Mouse (Mus musculus): Measurements from ENCODE around the gene Rpl12.
A peak's percentile ranks its signal among the peaks of the same experiment; 100 is the strongest.

The Rpl12 gene

DNA sequence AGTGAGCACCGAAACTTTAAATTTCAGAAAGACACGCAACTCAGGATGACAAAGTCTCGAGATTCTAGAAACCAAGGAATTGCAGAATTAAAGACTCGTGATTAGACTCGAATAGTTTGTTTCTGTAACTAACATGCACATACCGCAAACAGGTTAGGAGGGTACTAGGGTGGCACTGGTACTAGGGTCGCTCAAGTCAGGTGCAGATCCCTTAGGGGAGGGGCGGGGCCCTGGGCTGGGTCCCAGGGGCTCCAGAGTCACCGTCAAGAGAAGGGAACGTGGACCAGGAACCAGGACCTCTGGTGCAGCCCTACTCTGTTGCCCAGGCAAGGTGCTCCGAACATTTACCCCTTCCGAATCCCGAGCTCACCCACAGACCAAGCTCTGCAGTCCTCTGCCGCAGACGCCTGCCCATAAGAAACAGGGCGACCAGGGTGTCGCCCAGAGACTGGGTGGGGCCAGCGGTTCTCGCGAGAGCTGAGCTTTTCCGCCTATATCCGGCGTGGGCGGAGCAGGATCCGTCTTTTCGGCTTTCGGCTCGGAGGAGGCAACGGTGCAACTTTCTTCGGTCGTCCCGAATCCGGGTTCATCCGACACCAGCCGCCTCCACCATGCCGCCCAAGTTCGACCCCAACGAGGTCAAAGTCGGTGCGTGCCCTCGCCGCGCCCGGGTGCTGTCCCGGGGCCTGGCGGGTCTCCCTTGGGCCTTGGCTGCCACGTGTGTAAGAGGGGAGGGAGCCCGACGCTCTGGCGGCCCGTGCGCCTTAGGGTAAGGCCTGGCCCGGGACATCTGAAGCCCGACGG is at the start of gene Rpl12, which contains the start of gene Lrsam1:
Gene Rpl12 (plus strand): TSS at position 368 of the 804 bp plus-strand sequence.
Gene Lrsam1 (minus strand): TSS at position 423 of the 804 bp plus-strand sequence.
- DNase-seq (ENCODE audit: low spot score), result peak; percentile 89

- no peak for DNase-seq (ENCODE audit: low spot score)
Observed at GRCm38 (mm10) chr2:32911639-32912182, 49.6 kb upstream of the Rpl12 start.

DNA sequence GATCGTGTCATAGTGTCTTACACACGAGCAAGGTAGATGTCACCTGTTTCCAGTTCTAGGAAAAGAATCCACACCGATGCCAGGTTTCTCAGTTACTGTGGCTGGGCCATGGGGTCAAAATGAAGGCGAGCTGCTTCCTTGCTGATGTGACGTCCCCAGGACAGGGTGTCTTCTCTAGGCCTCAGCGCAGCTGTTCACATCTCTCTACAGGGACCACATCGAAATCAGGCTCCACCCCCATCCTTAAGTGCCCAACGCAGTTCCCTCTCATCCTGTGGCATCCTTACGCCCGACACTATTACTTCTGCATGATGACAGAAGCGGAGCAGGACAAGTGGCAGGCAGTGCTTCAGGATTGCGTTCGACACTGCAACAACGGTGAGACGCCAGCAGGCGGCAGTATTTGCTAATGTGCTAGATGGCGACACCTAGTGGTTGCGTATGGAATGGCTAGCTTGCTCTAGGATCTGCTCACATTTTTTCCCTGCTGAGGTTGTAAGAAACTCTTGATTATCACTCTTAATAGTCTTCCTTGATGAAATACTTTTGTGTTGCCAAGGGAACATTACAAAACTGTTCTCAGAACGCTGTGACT is 49.1 kb upstream of the Rpl12 start:
- DNase-seq (ENCODE audit: low spot score), result peak; percentile 70

GRCm38 (mm10) chr2:32914362-32914761 is 47.0 kb upstream of the Rpl12 start:
- no peak for DNase-seq (ENCODE audit: low spot score)

DNA sequence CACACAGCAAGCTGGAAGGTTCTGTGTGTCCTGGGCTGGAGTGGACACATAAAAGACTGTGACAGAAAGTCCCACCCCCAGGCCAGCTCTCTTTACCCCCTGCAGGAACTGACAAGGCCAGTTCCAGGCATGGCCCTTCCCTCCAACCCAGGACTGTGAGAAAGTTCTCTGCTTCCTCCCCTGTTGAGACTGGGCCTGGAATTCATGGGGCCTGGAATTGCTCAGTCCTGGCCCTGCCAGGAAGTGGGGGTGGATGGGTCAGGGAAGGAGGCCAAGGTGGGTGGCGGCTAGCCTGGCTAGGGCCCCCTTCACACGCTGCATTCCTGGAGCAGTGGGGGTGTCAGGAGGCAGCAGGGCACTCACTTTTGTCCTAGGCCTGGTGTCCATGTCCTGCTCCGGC is 46.5 kb upstream of the Rpl12 start:
- DNase-seq (ENCODE audit: low spot score), result no peak

DNA sequence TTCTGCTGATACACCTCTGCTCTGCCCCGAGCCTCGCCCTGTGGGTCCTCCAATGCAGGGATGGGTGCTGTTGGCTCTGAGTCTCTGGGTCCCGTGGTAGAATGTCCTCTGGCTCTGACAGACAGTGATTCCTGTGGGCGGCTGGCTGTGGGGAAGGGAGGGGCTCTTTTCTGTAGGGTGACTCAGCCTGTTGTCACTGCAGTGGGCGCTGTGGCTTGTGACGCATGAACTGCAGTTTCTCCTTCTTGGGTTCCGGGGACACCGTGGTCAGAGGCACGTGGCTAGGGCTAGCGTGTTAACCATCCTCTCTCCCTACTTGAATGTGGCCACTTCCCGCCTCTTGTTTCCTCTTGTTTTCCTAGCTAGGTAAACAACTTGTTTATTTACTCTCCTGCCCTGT is 43.8 kb upstream of the Rpl12 start:
- DNase-seq (ENCODE audit: low spot score), result peak; percentile 76

DNA sequence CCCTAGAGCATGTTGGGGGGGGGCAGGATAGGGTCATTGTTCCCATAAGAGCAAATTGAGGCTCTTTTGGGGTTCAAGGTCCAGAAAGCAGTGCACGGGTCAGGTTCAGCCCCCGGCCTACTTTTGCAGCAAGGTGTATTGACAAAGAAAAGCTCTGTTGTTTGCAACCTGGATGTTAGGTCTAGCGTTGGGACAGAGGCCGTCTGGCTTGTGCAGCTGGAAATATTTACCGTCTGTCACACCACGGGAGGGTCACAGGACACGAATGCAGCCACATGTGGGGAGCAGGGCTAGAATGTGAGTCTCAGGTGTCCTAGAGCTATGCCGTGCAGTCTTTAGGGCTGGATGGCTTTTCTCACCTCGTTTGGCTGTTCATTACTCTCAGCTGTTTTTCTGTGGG is 43.0 kb upstream of the Rpl12 start:
- no peak for DNase-seq (ENCODE audit: low spot score)

DNA sequence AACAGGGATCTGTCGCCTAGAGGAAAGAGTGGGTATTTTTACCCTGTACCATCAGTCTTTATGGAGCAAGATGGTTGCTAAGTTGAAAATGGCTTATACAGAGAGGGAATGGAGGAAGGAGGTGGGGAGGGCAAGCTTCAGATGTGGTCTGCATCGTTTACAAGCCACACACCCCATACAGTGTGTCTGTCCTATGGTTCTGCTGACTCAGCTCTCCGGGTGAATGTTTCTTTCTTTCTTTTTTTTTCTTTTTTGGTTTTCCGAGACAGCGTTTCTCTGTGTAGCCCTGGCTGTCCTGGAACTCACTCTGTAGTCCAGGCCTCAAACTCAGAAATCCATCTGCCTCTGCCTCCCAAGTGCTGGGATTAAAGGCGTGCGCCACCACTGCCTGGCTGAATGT is 40.1 kb upstream of the Rpl12 start:
- no peak for DNase-seq (ENCODE audit: low spot score)

DNA sequence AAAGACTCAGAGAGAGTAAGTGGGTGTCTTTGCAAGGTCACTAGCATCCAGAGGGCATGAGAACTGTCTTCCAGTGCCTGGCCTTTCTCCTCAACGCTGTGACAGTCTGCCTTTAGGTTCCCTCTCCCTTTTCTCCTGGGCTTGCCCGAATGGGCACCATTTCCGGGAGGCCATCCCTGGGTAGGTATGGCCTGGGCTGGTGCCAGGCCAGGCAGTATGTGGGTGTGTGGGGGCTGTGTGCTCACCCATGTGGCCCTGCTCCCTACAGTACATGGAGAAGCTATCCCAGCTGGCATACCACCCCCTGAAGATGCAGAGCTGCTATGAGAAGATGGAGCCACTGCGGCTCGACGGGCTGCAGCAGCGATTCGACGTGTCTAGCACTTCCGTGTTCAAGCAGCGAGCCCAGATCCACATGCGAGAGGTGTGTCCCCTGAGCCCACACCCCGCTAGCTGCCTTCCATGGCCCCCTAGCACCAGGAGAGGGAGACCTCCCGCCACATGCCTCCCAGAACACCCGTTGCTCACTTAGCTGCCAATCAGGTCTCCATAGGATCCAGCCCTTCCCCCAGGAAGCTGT is 39.5 kb upstream of the Rpl12 start:
- DNase-seq (ENCODE audit: low spot score), result no peak

DNA sequence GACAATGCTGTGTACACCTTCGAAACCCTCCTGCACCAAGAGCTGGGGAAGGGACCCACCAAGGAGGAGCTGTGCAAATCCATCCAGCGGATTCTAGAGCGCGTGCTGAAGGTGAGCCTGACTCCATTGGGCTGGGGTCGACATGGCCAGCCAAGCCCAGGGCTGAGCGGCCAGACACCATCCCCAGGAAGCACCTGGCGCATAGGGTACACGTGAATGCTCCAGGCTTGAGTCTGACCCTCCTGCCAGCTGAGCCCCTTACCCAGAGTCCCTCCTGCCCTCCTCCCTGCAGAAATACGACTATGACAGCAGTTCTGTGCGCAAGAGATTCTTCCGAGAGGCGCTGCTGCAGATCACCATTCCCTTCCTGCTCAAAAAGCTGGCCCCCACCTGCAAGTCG is 38.8 kb upstream of the Rpl12 start:
- DNase-seq (ENCODE audit: low spot score), result no peak

GRCm38 (mm10) chr2:32923551-32924250 is 37.7 kb upstream of the Rpl12 start:
- DNase-seq (ENCODE audit: low spot score), result no peak

DNA sequence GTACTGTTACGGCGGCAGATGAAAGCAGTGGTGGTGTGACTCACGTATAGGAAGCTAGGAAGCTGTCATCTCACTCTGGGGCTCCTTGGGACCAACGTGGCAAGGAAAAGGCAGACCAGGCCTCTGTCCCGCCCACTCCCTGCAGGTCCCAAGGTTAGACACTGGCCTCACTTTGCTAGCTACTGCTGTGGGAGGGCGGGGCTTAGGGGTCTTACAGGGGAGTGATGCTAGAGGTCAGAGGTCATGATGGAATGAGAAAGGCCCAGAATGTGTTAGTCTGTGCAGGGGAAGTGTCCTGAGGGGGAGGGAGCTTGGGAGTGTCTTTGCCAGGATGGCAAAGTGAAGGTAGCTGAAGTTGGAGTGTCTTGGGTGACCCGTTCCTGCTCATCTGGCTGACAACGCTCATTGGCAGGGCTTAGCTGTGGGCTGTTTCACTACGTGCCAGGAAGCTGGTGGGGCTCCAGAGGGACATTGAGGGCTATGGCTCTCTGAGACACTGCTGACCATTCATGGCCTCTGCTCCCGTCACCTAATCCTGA is 37.0 kb upstream of the Rpl12 start:
- no peak for DNase-seq (ENCODE audit: low spot score)

DNA sequence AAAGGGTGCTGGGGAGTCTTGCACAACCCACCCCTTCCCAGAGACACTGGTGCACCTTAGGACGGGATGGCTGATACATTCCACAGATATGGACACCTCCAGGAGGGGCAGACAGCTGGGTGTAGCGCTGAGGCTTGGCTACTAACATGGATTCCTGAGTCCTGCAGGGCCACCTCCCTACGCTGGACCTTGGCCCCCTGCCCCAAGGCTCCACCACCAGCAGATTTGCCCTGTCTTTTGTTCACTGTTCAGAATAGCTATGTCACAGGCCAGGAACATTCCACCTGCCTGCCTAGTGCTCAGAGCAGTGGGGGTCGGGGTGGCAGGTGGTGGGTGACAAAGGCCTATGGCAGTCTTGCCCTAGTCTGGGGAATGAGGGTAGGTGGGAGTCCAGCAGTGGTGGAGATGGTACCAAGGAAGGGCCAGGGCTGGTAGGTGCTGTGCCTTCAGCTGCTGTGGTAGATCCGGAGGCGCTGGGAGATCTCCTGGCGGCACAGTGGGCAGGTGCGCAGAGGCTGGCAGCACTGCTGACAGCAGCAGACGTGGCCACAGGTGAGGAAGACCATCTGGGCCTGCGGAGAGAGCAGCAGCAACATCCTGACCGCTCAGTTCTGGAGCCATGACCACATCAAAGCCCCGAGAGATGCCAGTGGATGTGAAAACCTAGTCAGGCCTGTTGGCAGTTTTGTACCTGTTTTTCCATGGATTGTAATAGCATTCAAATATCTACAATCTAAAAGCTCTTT is 34.9 kb upstream of the Rpl12 start:
- DNase-seq (ENCODE audit: low spot score), result no peak

- no peak for DNase-seq (ENCODE audit: low spot score)
Observed at GRCm38 (mm10) chr2:32927624-32928234, 33.6 kb upstream of the Rpl12 start.

DNA sequence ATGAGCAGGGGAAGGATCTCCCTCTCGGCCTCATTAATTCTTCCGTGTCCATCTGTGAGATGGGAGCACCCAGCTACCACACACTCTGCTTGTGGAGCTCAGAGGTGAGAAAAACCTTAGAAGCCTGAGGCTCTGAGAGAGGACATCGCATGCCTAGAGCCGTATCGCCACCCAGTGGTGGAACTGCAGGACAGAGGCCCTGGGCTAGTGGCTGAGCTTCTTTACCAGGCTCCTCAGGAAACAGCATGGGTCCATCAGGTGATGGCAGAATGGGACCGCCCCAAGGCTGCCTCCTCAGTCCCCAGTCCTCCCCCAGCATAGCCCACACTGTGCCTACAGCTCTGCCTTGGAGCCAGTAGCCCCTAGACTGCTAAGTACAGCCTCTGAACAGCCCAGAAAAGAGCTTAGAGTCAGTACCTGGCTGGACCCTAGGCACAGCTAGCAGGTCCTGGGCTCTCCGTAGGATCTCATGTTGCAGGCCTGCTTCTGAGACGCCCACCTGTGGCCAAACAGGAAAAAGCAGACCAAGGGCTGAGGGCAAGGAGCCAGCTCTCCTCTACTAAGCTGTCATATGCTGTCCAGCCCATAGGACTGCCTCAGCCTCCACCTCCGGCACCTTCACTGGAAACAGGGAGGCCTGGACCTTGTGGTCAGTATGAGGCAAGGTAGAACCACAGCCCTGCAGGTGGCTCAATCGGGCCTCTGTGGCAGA is 33.0 kb upstream of the Rpl12 start:
- DNase-seq (ENCODE audit: low spot score), result peak; percentile 62

GRCm38 (mm10) chr2:32928947-32929829 is 32.2 kb upstream of the Rpl12 start:
- DNase-seq (ENCODE audit: low spot score), result no peak

DNA sequence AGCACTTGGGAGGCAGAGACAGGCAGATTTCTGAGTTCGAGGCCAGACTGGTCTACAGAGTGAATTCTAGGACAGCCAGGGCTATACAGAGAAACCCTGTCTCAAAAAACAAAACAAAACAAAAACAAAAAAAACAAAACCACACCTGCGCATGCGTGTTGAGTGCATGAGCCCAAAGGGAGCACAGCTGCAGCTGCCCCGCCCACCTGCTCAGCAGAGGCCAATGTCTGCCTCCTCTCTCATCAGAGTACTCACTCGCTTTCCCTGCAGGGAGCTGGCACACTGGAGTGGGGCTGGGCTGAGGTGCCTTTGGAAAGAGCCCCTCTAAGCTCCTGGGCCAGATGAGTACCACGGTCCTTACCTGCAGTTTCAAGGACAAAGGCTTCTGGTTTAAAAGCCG is 29.6 kb upstream of the Rpl12 start:
- no peak for DNase-seq (ENCODE audit: low spot score)

DNA sequence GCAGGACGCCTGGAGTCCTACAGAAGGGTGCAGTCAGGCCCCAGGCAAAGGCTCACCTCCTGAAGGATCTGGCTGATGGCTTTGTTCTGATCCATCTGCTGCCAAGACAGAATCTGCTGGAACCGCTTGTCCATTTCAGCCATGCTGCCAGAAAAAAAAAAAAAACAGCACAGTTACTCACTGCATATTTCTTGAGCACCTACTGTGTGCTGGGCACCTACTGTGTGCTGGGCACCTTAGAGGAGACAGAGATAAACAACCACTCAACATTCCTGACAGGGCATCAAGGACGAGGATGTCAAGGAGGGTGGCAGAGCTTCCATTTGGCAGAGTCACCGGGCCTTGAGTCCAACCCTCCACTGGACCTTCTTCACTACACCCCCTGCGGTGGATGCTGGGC is 22.6 kb upstream of the Rpl12 start:
- DNase-seq (ENCODE audit: low spot score), result no peak

DNA sequence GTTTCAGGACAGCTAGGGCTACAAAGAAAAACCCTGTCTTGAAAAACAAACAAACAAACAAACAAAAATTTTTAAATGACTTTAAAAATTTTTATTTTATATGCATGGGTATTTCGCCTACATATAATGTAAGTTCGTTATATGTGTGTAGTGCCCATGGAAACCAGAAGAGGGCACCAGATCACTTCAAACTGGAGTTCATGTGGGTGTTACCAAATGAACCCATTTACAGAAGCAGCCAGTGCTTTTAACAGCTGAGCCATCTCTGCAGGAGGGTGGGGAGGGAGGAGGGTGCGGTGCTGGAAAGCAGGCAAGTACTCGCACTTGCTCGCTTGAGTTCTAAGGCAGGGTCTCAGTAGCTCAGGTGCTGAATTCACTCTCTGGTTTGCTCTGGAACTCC is 21.9 kb upstream of the Rpl12 start:
- DNase-seq (ENCODE audit: low spot score), result peak; percentile 54

Data from left cerebral cortex, adult 11 months (tissue).